Mouse (Mus musculus) thymus, adult 2 months (tissue): Measurements from ENCODE around the gene Ak5. TPM values are rescaled to one million over a fixed set of nuclear protein-coding genes. Genes with fewer than 3 reads are reported as not detected.

Experiments used
- DNase-seq: peaks from one replicate; pipeline ENCODE4 v3.0.0; 2021
- H3K27ac ChIP-seq: fragments of 200-500 bp; 2 replicates; pipeline ENCODE4 v1.5.1; 2012; ENCODE audit warnings: low read length, control low read depth; ENCODE audit not compliant: control insufficient read depth, insufficient read depth
- H3K27me3 ChIP-seq: fragments of 200-500 bp; 2 replicates; pipeline ENCODE4 v1.6.1; 2012; ENCODE audit warnings: mild to moderate bottlenecking, low read length, moderate library complexity, mixed read lengths; ENCODE audit not compliant: control insufficient read depth, insufficient read depth
- H3K36me3 ChIP-seq: fragments of 200-500 bp; 2 replicates; pipeline ENCODE4 v1.6.1; 2012; ENCODE audit warnings: mild to moderate bottlenecking, low read length, moderate library complexity; ENCODE audit not compliant: control insufficient read depth, insufficient read depth
- H3K4me1 ChIP-seq: fragments of 200-500 bp; replicated peaks from 2 replicates; pipeline ENCODE4 v1.6.1; 2012; ENCODE audit warnings: low read length; ENCODE audit not compliant: control insufficient read depth, insufficient read depth
- H3K4me3 ChIP-seq: fragments of 200-500 bp; 2 replicates; pipeline ENCODE4 v1.5.1; 2012; ENCODE audit warnings: mild to moderate bottlenecking, low read length, control low read depth, moderate library complexity; ENCODE audit not compliant: control insufficient read depth, insufficient read depth
- CTCF ChIP-seq: fragments of 200-500 bp; IDR thresholded peaks from 2 replicates; pipeline ENCODE4 v1.5.1; 2012; ENCODE audit warnings: mild to moderate bottlenecking, control low read depth, low read length, moderate library complexity, borderline replicate concordance; ENCODE audit not compliant: control insufficient read depth, poor library complexity, insufficient read depth; ENCODE audit errors: extremely low read depth
- POLR2A ChIP-seq: fragments of 200-500 bp; IDR thresholded peaks from 2 replicates; pipeline ENCODE4 v1.6.1; 2012; ENCODE audit warnings: mild to moderate bottlenecking, low read length, control low read depth, moderate library complexity; ENCODE audit not compliant: control insufficient read depth, poor library complexity, insufficient read depth; ENCODE audit errors: extremely low read depth
- WGBS: fragments of 180-500 bp; shearing (Covaris S2); methylation state at CpG from one replicate; pipeline ENCODE4 v1.1.7; 2018; 5-methylcytosine and 5-hydroxymethylcytosine counted together
- polyA plus RNA-seq: library from polyadenylated mRNA; depleted of rRNA; stranded (reverse); fragments of >200 nt; gene quantifications from 2 replicates; pipeline ENCODE4 v1.2.3, GENCODE M21; 2012

The Ak5 gene
- polyA plus RNA-seq, 1 experiment: 0.61 TPM

GRCm38 (mm10) chr3:152519556-152519955 is 148.6 kb downstream of the Ak5 start:
- WGBS: 95% methylated on average over 10 of the region's 10 CpGs
- Histone ChIP-seq H3K36me3 (no peaks in the 10 kb centered on the region), H3K27ac (no peak overlapping the region), H3K27me3 (no peaks in the 10 kb centered on the region), H3K4me1 (0 out of 2 replicates have a peak, but pooled peaks cover 4% of the 10 kb centered on the region), H3K4me3 (no peak overlapping the region)
- no peak for DNase-seq
- no peak for TF ChIP-seq POLR2A
- TF ChIP-seq CTCF: no peak

GRCm38 (mm10) chr3:152516569-152516968 is 151.6 kb downstream of the Ak5 start:
- H3K4me3 ChIP-seq: no peak overlapping the region
- H3K27ac ChIP-seq: no peak overlapping the region
- WGBS: 84% methylated on average over 3 of the region's 3 CpGs
- H3K36me3 ChIP-seq: no peaks in the 10 kb centered on the region
- DNase-seq: no peak
- TF ChIP-seq CTCF (no peak), POLR2A (no peak)
- no peaks in the 10 kb centered on the region for H3K4me1 ChIP-seq
- no peaks in the 10 kb centered on the region for H3K27me3 ChIP-seq

GRCm38 (mm10) chr3:152515959-152516358 is 152.2 kb downstream of the Ak5 start:
- 89% methylated on average over 6 of the region's 6 CpGs for WGBS
- H3K4me1 ChIP-seq: no peaks in the 10 kb centered on the region
- no peak for TF ChIP-seq POLR2A
- no peak for TF ChIP-seq CTCF
- DNase-seq: no peak
- H3K4me3 ChIP-seq: no peak overlapping the region
- no peak overlapping the region for H3K27ac ChIP-seq
- H3K27me3 ChIP-seq: no peaks in the 10 kb centered on the region
- H3K36me3 ChIP-seq: no peaks in the 10 kb centered on the region

- 10% methylated on average over 2 of the region's 2 CpGs for WGBS
- H3K27ac ChIP-seq: no peak overlapping the region
- H3K4me3 ChIP-seq: no peak overlapping the region
- TF ChIP-seq CTCF (no peak), POLR2A (no peak)
- H3K4me1 ChIP-seq: no peaks in the 10 kb centered on the region
- DNase-seq: no peak
- no peaks in the 10 kb centered on the region for H3K27me3 ChIP-seq
- H3K36me3 ChIP-seq: no peaks in the 10 kb centered on the region
Measured at GRCm38 (mm10) chr3:152512517-152512916, 155.6 kb downstream of the Ak5 start.

- 32% methylated on average over 7 of the region's 7 CpGs for WGBS
Measured at GRCm38 (mm10) chr3:152509268-152509667, 158.9 kb downstream of the Ak5 start.

GRCm38 (mm10) chr3:152508419-152508993 is 159.7 kb downstream of the Ak5 start:
- no peak overlapping the region for H3K27ac ChIP-seq
- TF ChIP-seq CTCF: no peak
- TF ChIP-seq POLR2A: no peak
- no peaks in the 10 kb centered on the region for H3K36me3 ChIP-seq
- H3K4me3 ChIP-seq: no peak overlapping the region
- DNase-seq: no peak
- H3K4me1 ChIP-seq: no peaks in the 10 kb centered on the region
- WGBS: 94% methylated on average over 12 of the region's 12 CpGs
- H3K27me3 ChIP-seq: no peaks in the 10 kb centered on the region

More at GRCm38 (mm10) chr3:152509268-152509667, 158.9 kb downstream of the Ak5 start:
- H3K36me3 ChIP-seq: no peaks in the 10 kb centered on the region
- no peak overlapping the region for H3K4me3 ChIP-seq
- TF ChIP-seq POLR2A: no peak
- TF ChIP-seq CTCF: no peak
- DNase-seq: no peak
- H3K27me3 ChIP-seq: no peaks in the 10 kb centered on the region
- no peak overlapping the region for H3K27ac ChIP-seq
- H3K4me1 ChIP-seq: no peaks in the 10 kb centered on the region

- Histone ChIP-seq H3K4me1 (no peaks in the 10 kb centered on the region), H3K27ac (no peak overlapping the region), H3K27me3 (no peaks in the 10 kb centered on the region), H3K4me3 (no peak overlapping the region), H3K36me3 (no peaks in the 10 kb centered on the region)
- no peak for DNase-seq
- TF ChIP-seq CTCF (no peak), POLR2A (no peak)
- 95% methylated on average over 8 of the region's 8 CpGs for WGBS
Measured at GRCm38 (mm10) chr3:152507900-152508299, 160.3 kb downstream of the Ak5 start.
